Mouse (Mus musculus) ES-E14 (cell line): ENCODE measurements around the gene Nprl3. TPM values are rescaled to one million over a fixed set of nuclear protein-coding genes. Genes with fewer than 3 reads are reported as not detected.

ENCODE experiments used
- DNase-seq: peaks from one replicate; pipeline ENCODE4 v3.0.0-alpha.2; 2013; ENCODE audit warnings: low read depth, low spot score
- H3K27ac ChIP-seq: 2 replicates; pipeline ENCODE4 v1.5.1; 2012; ENCODE audit warnings: low read depth, mild to moderate bottlenecking, low read length, moderate library complexity, mixed read lengths; ENCODE audit not compliant: poor library complexity, insufficient read depth, severe bottlenecking
- H3K36me3 ChIP-seq: 2 replicates; pipeline ENCODE4 v1.6.1; 2012; ENCODE audit warnings: mild to moderate bottlenecking, low read length, moderate library complexity, mixed read lengths; ENCODE audit not compliant: control insufficient read depth, poor library complexity, insufficient read depth, severe bottlenecking
- H3K4me1 ChIP-seq, 2 experiments: fragments of 150-350 bp in 1 of 2; sonication (generic) in 1 of 2; 2 replicates each; pipeline ENCODE4 v1.6.1; 2012; ENCODE audit warnings: low read length in 2 of 2, mild to moderate bottlenecking in 1 of 2, mixed read lengths in 1 of 2; ENCODE audit not compliant: control insufficient read depth in 2 of 2, insufficient read depth in 2 of 2, poor library complexity in 1 of 2
- H3K4me3 ChIP-seq, 2 experiments: fragments of 150-350 bp in 1 of 2; sonication (generic) in 1 of 2; 2 replicates each; pipeline ENCODE4 v1.5.1; 2012; ENCODE audit warnings: low read length in 2 of 2, low read depth in 1 of 2, mild to moderate bottlenecking in 1 of 2, mixed read lengths in 1 of 2; ENCODE audit not compliant: insufficient read depth in 1 of 2, poor library complexity in 1 of 2, severe bottlenecking in 1 of 2
- H3K9ac ChIP-seq: 2 replicates; pipeline ENCODE4 v1.6.1; 2012; ENCODE audit warnings: low read depth, mild to moderate bottlenecking, low read length, mixed read lengths; ENCODE audit not compliant: poor library complexity, insufficient read depth, severe bottlenecking
- H3K9me3 ChIP-seq: fragments of 150-350 bp; sonication (generic); 2 replicates; pipeline ENCODE4 v1.6.1; 2012; ENCODE audit warnings: low read depth, mild to moderate bottlenecking, low read length; ENCODE audit not compliant: control insufficient read depth, insufficient read depth
- CHD2 ChIP-seq: IDR thresholded peaks from 2 replicates; pipeline ENCODE4 v1.6.1; 2014; ENCODE audit warnings: mild to moderate bottlenecking, low read depth, low read length, inconsistent platforms
- HCFC1 ChIP-seq: IDR thresholded peaks from 2 replicates; pipeline ENCODE4 v1.6.1; 2012; ENCODE audit warnings: low read length, inconsistent platforms, borderline replicate concordance; ENCODE audit not compliant: insufficient read depth
- MAFK ChIP-seq: IDR thresholded peaks from 2 replicates; pipeline ENCODE4 v1.6.1; 2014; ENCODE audit warnings: mild to moderate bottlenecking, low read depth, low read length, inconsistent platforms; ENCODE audit not compliant: insufficient read depth
- ZC3H11A ChIP-seq: IDR thresholded peaks from 2 replicates; pipeline ENCODE4 v1.6.1; 2012; ENCODE audit warnings: low read depth, mild to moderate bottlenecking, inconsistent platforms, low read length, borderline replicate concordance
- ZNF384 ChIP-seq: IDR thresholded peaks from 2 replicates; pipeline ENCODE4 v1.6.1; 2012; ENCODE audit warnings: low read depth, low read length, inconsistent platforms
- in situ Hi-C, 2 experiments: fragments of 600-800 bp; cut with MboI; formaldehyde crosslinking; loops; one replicate each; pipeline ENCODE4 v1.15.1; 2025; ENCODE audit warnings: low sequenced_read_pairs in 2 of 2, inconsistent platforms in 1 of 2; ENCODE audit not compliant: unreplicated experiment in 2 of 2
- total RNA-seq: library from RNA; depleted of rRNA; stranded (reverse); fragments of 300-350 nt; gene quantifications from 2 replicates; pipeline ENCODE4 v1.2.3, GENCODE M21; 2012

The Nprl3 gene
- total RNA-seq, 1 experiment: 47.2 TPM

DNA sequence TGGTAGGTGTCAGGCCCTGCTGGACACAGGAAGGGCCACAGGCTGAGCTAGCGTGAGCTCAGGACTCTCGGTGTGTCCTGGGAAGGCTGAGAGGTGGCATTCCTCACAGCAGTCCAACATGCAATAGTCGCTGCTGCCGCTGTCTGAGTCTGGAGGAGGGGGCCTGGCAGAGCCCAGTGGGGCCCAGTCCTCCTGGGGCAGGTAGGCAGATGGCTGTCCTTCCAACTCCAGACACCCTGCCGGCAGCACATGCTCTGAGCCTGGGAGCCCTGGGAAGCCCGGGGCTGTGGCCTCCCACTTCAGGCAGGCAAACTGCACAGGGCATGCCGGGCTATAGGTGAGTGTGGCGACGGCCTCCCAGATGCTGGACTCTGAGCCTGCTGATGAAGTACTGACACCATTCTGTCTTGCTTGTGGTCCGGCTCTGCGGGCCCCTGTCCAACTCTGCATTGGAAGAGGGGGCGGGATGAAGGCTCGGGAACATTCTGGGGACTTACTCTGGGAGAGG, 76.8 kb downstream of the Nprl3 start:
- no peak overlapping the region for H3K9ac ChIP-seq
- no peaks in the 10 kb centered on the region for H3K36me3 ChIP-seq
- no peak overlapping the region for H3K4me3 ChIP-seq
- DNase-seq: no peak
- H3K4me1 ChIP-seq: peaks cover 0 to 6% of the 10 kb centered on the region in 2 experiments; a peak in 1 of 4 replicates
- in situ Hi-C loops: no loop called here
- TF ChIP-seq MAFK: no peak
- TF ChIP-seq ZC3H11A: no peak
- no peak for TF ChIP-seq CHD2
- TF ChIP-seq ZNF384: no peak
- no peak for TF ChIP-seq HCFC1
- H3K9me3 ChIP-seq: no peaks in the 10 kb centered on the region
- no peak overlapping the region for H3K27ac ChIP-seq

GRCm38 (mm10) chr11:32190119-32190518, 77.4 kb downstream of the Nprl3 start:
- Histone ChIP-seq H3K9ac (no peak overlapping the region), H3K4me1 (peaks cover 0 to 6% of the 10 kb centered on the region in 2 experiments; a peak in 1 of 4 replicates), H3K4me3 (no peak overlapping the region), H3K27ac (no peak overlapping the region; the same call in 1 of the 2 replicates), H3K9me3 (no peaks in the 10 kb centered on the region), H3K36me3 (no peaks in the 10 kb centered on the region)
- no peak for DNase-seq
- TF ChIP-seq HCFC1 (no peak), MAFK (no peak)
- in situ Hi-C loops: no loop called here

DNA sequence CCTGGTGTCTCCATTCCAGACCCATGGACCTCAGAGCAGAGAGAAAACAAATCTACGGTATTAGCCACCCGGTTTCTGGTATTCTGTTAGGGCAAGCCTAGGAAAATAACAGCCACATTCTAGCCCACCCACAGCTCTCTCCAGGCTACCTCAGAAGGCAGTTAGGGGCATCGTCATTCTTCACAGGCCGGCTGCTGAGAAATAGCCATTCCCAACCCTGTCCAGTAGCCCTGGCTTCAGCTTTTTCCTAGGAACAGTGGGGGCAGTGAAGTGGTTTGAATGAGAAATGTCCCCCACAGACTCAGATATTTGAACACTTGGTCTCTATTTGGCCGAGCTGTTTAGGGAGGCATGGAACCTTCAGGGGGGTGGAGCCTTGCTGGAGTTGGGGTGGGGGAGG, 78.1 kb downstream of the Nprl3 start:
- H3K4me1 ChIP-seq: peaks cover 0 to 6% of the 10 kb centered on the region in 2 experiments; a peak in 1 of 4 replicates
- TF ChIP-seq ZNF384: no peak
- TF ChIP-seq MAFK: no peak
- no peak for TF ChIP-seq CHD2
- no peak for TF ChIP-seq HCFC1
- TF ChIP-seq ZC3H11A: no peak
- H3K9me3 ChIP-seq: no peaks in the 10 kb centered on the region
- no peak overlapping the region for H3K27ac ChIP-seq
- H3K9ac ChIP-seq: no peak overlapping the region
- in situ Hi-C loops: loop anchor here in 1 of 2 experiments (10.0 kb wide), 1 partner anchor 145 kb away; no protein-coding TSS in a partner anchor
- H3K4me3 ChIP-seq: no peak overlapping the region
- DNase-seq: no peak
- no peaks in the 10 kb centered on the region for H3K36me3 ChIP-seq

DNA sequence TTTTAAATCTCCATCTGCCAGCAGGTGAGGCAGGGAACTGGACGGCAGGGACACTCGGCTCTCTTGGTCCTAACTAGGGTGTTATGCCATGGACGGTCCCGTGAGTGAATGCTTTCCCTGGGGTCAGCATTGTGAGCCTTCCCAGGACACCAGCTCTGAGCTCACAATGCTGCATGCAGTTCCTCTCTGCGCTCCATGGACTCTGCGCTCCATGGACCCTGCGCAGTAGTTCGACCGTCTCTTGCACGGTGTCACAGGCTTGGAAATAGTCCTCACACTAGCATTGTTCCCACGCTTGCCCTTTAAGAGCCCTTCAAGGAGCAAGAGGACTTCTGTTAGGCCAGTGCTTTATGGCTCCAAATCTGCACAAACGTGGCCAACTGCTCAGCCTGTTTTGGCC, 78.6 kb downstream of the Nprl3 start:
- no peak overlapping the region for H3K27ac ChIP-seq
- DNase-seq: no peak
- H3K9me3 ChIP-seq: no peaks in the 10 kb centered on the region
- in situ Hi-C loops: loop anchor here in 1 of 2 experiments (10.0 kb wide), 1 partner anchor 146 kb away; no protein-coding TSS in a partner anchor
- peaks cover 0 to 6% of the 10 kb centered on the region in 2 experiments; a peak in 1 of 4 replicates for H3K4me1 ChIP-seq
- TF ChIP-seq HCFC1 (no peak), ZNF384 (no peak), ZC3H11A (no peak), MAFK (no peak), CHD2 (no peak)
- H3K36me3 ChIP-seq: no peaks in the 10 kb centered on the region
- H3K4me3 ChIP-seq: no peak overlapping the region
- no peak overlapping the region for H3K9ac ChIP-seq

GRCm38 (mm10) chr11:32187256-32187655, 80.3 kb downstream of the Nprl3 start:
- H3K36me3 ChIP-seq: no peaks in the 10 kb centered on the region
- DNase-seq: no peak
- TF ChIP-seq HCFC1 (no peak), MAFK (no peak), ZNF384 (no peak), ZC3H11A (no peak), CHD2 (no peak)
- H3K9ac ChIP-seq: no peak overlapping the region
- in situ Hi-C loops: loop anchor here in 1 of 2 experiments (10.0 kb wide), 1 partner anchor 148 kb away; no protein-coding TSS in a partner anchor
- no peaks in the 10 kb centered on the region for H3K9me3 ChIP-seq
- H3K27ac ChIP-seq: no peak overlapping the region
- no peak overlapping the region for H3K4me3 ChIP-seq
- peaks cover 0 to 6% of the 10 kb centered on the region in 2 experiments; a peak in 1 of 4 replicates for H3K4me1 ChIP-seq
